Mouse (Mus musculus) CD4-positive, CD25-positive, alpha-beta regulatory T cell, adult 9 weeks (primary cell): ENCODE measurements around the gene Pnrc1. TPM values are rescaled to one million over a fixed set of nuclear protein-coding genes. Genes with fewer than 3 reads are reported as not detected.

Experiments
- polyA plus RNA-seq: library from polyadenylated mRNA; unstranded; fragments of 100-300 nt; shearing (Covaris generic); gene quantifications from one replicate; pipeline ENCODE4 v1.2.1, GENCODE M21; 2017

The Pnrc1 gene
- 58.0 TPM for polyA plus RNA-seq

GRCm38 (mm10) chr4:33290002-33290401 lies at the start of gene Pnrc1:
TSS of gene Pnrc1 (minus strand) at chr4:33290163.

GRCm38 (mm10) chr4:33309764-33310757 lies 20.1 kb upstream of the Pnrc1 start, which contains the start of gene Rngtt:
TSS of gene Rngtt (plus strand) at chr4:33310311.

DNA sequence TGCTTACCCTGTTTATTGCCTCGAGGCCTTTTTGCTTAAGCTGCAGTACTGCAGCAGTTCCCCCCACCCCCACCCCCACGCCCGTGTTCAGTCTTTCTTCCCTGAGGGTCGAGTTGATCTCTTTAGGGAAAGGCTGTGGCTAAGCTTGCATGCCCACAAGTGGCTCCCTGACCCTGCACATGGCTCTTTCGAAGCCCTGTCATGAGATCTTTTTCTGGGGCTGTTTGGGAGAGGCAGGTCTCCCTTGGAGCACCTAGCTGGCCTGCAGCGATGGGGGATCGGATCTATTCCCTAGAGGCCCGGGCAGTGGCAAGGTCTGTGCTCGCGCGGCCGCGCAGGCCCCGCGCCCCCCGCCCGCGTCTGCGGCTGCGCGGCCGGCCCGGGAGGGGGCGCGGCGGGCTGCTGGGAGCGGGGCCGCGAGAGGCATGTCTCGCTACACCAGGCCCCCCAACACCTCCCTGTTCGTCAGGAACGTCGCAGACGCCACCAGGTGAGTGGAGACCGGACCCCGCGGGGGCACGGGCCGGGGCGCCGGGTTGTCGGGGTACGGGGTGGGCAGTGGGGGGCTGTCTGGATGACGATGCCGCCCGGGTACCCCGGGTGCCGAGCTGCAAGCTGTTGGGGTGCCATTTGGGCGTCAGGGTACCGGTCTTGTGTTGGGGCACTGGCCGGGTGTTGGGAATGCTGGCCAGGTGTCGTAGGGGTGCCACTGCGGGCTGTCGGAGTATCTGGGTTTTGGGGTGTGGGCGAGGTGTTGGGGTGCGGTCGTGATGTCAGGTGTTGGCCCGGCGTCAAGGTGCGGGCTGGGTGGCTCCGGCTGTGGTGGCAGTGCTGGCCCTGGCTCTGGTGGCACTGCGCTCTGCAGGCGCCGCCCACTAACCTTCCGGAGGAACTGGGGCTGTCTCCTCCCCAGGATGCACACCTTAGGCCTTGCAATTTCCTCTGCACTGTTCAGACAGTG lies 80.8 kb downstream of the Pnrc1 start, which contains the start of gene Srsf12:
Srsf12 (plus strand) TSS at position 111 of the 961 bp plus-strand sequence.

Other genes starting within 250 kb of the Pnrc1 start
- gene Gabrr2, start 227.2 kb downstream of the Pnrc1 start, polyA plus RNA-seq, result 35.5 TPM
- not detected for gene Gabrr1, start 157.6 kb downstream of the Pnrc1 start, polyA plus RNA-seq
- gene Pm20d2, start 100.4 kb downstream of the Pnrc1 start, polyA plus RNA-seq, result not detected
- gene Srsf12, start 81.2 kb downstream of the Pnrc1 start, polyA plus RNA-seq, result 3.4 TPM
- 68.1 TPM for gene Rngtt, start 20.1 kb upstream of the Pnrc1 start, polyA plus RNA-seq